Mouse (Mus musculus): ENCODE measurements around the gene Gm15114. TPM values are rescaled to one million over a fixed set of nuclear protein-coding genes. Genes with fewer than 3 reads are reported as not detected.
"Not testable (repeated sequence)": the region's sequence is repeated elsewhere in the genome, so short reads cannot be mapped to it uniquely, and the experiment has no call there.

Gene Gm15114
- not detected in 2 replicates for polyA plus RNA-seq (2015; fragmentation: Nextera tagmentation; extraction: Ambion mirVana)

DNA sequence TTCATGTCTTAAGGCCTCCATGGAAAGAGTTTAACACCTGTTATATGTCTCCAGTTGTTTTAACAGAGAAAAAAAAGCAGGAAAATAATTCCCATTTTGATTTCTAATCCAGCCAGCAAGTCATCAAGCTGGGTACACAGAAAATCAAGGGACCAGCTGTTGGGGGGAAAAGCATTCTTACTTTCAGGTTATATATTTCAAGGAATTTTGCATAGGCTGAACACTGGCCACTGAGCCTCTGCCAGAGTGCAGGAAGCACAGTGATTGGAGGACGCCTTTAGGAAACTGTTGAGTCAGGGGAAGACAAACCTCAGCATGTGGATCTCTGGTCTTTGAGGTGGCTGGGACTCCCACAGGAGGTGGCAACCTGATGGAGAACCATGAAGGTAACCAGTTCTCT, at the start of gene Gm15114:
Gene Gm15114 (plus strand): TSS at position 301 of the 400 bp plus-strand sequence.
- H3K9ac ChIP-seq (replicated peaks); H3K4me1 ChIP-seq (ENCODE audit: insufficient read depth); ATAC-seq; DNase-seq; H3K27ac ChIP-seq (ENCODE audit: low read depth); H3K27me3 ChIP-seq (ENCODE audit: insufficient read depth, low read length); H3K4me3 ChIP-seq (ENCODE audit: low read depth, low read length); H3K4me2 ChIP-seq (ENCODE audit: low read depth, low read length); H3K36me3 ChIP-seq (replicated peaks; ENCODE audit: insufficient read depth, low read length); H3K9me3 ChIP-seq (ENCODE audit: low read length): not testable (repeated sequence)
- no CpG with 5 or more reads among the region's 1 CpGs for WGBS (ENCODE audit: insufficient replicate concordance)

Other genes starting within 250 kb of the Gm15114 start
- not detected in 2 replicates for gene Gm8334, start 126.2 kb downstream of the Gm15114 start, polyA plus RNA-seq (2015; fragmentation: Nextera tagmentation; extraction: Ambion mirVana)
- gene Gm15127, start 174.6 kb downstream of the Gm15114 start, polyA plus RNA-seq (2015; fragmentation: Nextera tagmentation; extraction: Ambion mirVana), result not detected in 2 replicates